Mouse (Mus musculus) intestine, postnatal 0 days (tissue): Measurements from ENCODE around the gene Snrpc. TPM values are rescaled to one million over a fixed set of nuclear protein-coding genes. Genes with fewer than 3 reads are reported as not detected.
"Not testable (repeated sequence)": the region's sequence is repeated elsewhere in the genome, so short reads cannot be mapped to it uniquely, and the experiment has no call there.

Experiments
- ATAC-seq: fragments of 200-750 bp; cut with Nextera tagmentation; 2 replicates; pipeline ENCODE4 v1.8.0; 2017; ENCODE audit warnings: mild to moderate bottlenecking, moderate TSS enrichment, moderate library complexity
- H3K27ac ChIP-seq: fragments of 300-500 bp; sonication (generic); 2 replicates; pipeline ENCODE4 v1.5.1; 2014; ENCODE audit warnings: mild to moderate bottlenecking, low read depth, low read length, moderate library complexity
- H3K27me3 ChIP-seq: fragments of 300-500 bp; sonication (generic); replicated peaks from 2 replicates; pipeline ENCODE4 v1.6.1; 2014; ENCODE audit warnings: low read length, mixed read lengths; ENCODE audit not compliant: control insufficient read depth, insufficient read depth
- H3K36me3 ChIP-seq: fragments of 300-500 bp; sonication (generic); 2 replicates; pipeline ENCODE4 v1.6.1; 2014; ENCODE audit warnings: mild to moderate bottlenecking, moderate library complexity; ENCODE audit not compliant: control insufficient read depth, insufficient read depth
- H3K4me1 ChIP-seq: fragments of 300-500 bp; sonication (generic); replicated peaks from 2 replicates; pipeline ENCODE4 v1.6.1; 2014; ENCODE audit warnings: antibody characterized with exemption, low read length, mixed read lengths; ENCODE audit not compliant: control insufficient read depth, insufficient read depth
- H3K4me2 ChIP-seq: fragments of 300-500 bp; sonication (generic); replicated peaks from 2 replicates; pipeline ENCODE4 v1.6.1; 2014; ENCODE audit warnings: low read depth, mild to moderate bottlenecking, moderate library complexity
- H3K4me3 ChIP-seq: fragments of 300-500 bp; sonication (generic); 2 replicates; pipeline ENCODE4 v1.5.1; 2014; ENCODE audit warnings: low read depth, low read length
- H3K9ac ChIP-seq: fragments of 300-500 bp; sonication (generic); 2 replicates; pipeline ENCODE4 v1.6.1; 2014; ENCODE audit warnings: mild to moderate bottlenecking, low read depth, low read length
- H3K9me3 ChIP-seq: fragments of 300-500 bp; sonication (generic); 2 replicates; pipeline ENCODE4 v1.6.1; 2016; ENCODE audit warnings: mixed run types; ENCODE audit not compliant: control insufficient read depth
- CTCF ChIP-seq: sonication (generic); IDR thresholded peaks from 2 replicates; pipeline ENCODE4 v1.5.1; 2016; ENCODE audit warnings: low read depth, mild to moderate bottlenecking, control low read depth, antibody characterized with exemption, moderate library complexity
- WGBS: fragments of 180-500 bp; shearing (Covaris S2); extraction: QIAGEN DNeasy Blood & Tissue Kit; methylation state at CpG from one replicate; pipeline ENCODE4 v1.1.7; 2014; 5-methylcytosine and 5-hydroxymethylcytosine counted together
- polyA plus RNA-seq: library from polyadenylated mRNA; unstranded; fragments of >200 nt; fragmentation: Nextera tagmentation; extraction: Ambion mirVana; gene quantifications from 2 replicates; pipeline ENCODE4 v1.2.1, GENCODE M21; 2015

Gene Snrpc
- 156 and 160 TPM in 2 replicates for polyA plus RNA-seq

DNA sequence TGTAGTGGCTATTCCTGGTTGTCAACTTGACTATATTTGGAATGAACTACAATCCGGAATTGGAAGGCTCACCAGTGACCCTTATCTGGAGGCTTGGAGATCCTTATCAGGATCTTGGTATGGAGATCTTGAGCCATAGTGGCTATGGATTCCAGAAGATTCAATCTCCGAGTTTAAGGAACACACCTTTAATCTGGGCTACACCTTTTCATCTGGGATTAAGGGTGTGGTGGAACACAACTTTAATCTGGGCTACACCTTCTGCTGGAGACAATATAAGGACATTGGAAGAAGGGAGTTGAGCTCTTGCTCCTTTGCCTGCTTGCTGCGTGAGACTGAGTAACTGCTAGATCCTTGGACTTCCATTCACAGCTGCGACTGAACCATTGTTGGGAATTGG is at the start of gene Snrpc:
Snrpc (plus strand) TSS at position 301 of the 400 bp plus-strand sequence.
- H3K4me3 ChIP-seq = peak within 1 kb of the TSS; percentile 86
- not testable (repeated sequence) for H3K9me3 ChIP-seq, H3K27me3 ChIP-seq, H3K36me3 ChIP-seq, H3K4me1 ChIP-seq, ATAC-seq
- peak within 1 kb of the TSS; percentile 79 for H3K27ac ChIP-seq
- 80% methylated on average over 3 of the region's 4 CpGs for WGBS
- peak within 1 kb of the TSS; percentile 85 for H3K4me2 ChIP-seq
- peak within 1 kb of the TSS; percentile 32; the same call in 1 of the 2 replicates for H3K9ac ChIP-seq

DNA sequence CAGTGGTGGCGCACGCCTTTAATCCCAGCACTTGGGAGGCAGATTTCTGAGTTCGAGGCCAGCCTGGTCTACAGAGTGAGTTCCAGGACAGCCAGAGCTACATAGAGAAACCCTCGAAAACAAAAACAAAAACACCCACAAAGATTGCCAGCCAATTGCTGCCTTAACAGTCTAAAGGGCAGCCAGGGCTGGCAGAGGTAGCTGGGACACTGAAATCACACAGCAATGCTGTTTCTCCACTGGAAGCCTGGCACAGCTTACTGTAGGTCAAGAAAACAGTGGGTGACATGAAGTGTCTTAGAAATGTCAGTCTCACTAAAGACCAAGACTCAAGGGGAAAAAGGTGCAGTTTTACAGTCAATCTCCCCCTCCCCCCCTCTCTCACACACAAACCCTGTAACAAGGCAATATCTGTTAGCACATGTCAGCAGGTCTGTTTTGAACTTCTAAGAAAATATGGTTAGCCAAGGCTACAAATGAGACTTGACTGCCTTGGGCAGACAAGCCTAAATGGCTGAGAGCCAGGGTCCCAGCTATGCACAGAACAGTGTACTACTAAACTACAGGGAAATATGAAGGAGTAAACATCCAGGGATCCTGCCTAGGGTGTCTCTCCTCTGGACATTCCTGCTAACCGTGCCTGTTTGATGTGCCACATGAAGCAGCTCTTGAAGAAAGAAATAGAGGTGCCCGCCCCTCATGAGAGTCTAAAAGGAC is 49.3 kb upstream of the Snrpc start:
- no peak overlapping the region for H3K4me3 ChIP-seq
- no peaks in the 10 kb centered on the region for H3K27me3 ChIP-seq
- no peak overlapping the region for H3K9ac ChIP-seq
- H3K9me3 ChIP-seq = no peaks in the 10 kb centered on the region
- peak overlapping the region; percentile 42; the same call in 1 of the 2 replicates for H3K27ac ChIP-seq
- H3K4me1 ChIP-seq = peaks cover 4% of the 10 kb centered on the region; the same call in 1 of the 2 replicates
- WGBS = 87% methylated on average over 6 of the region's 6 CpGs
- H3K36me3 ChIP-seq = peaks cover 21% of the 10 kb centered on the region
- no peak for TF ChIP-seq CTCF
- no peak for ATAC-seq
- H3K4me2 ChIP-seq = no peak overlapping the region

DNA sequence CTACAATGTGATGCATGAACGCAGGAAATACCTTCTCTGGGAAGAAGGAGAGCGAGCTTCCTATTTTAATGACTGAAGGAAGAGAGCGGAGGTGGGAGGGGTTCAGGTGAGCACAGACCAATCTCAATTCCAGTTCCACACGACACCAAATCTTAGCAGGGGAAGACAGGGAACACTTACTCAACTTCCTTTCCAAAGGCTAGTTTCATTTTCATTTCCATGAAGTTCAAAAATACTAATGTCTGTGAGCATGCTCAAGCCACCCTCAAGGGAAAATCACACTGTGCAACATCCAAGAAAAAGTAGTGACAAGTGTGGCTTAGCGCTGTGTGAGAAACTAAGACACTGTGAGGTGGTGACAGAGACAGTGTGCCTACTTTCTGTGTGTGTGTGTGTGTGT is 47.9 kb upstream of the Snrpc start:
- no peak for ATAC-seq
- no peak overlapping the region for H3K4me3 ChIP-seq
- no peak for TF ChIP-seq CTCF
- no peak overlapping the region for H3K4me2 ChIP-seq
- peaks cover 4% of the 10 kb centered on the region; the same call in 1 of the 2 replicates for H3K4me1 ChIP-seq
- 81% methylated on average over 5 of the region's 5 CpGs for WGBS
- H3K27ac ChIP-seq = peak overlapping the region; percentile 71
- no peaks in the 10 kb centered on the region for H3K9me3 ChIP-seq
- H3K9ac ChIP-seq = no peak overlapping the region
- peaks cover 12% of the 10 kb centered on the region for H3K36me3 ChIP-seq
- H3K27me3 ChIP-seq = no peaks in the 10 kb centered on the region

- Histone ChIP-seq H3K4me3 (no peak overlapping the region), H3K27me3 (no peaks in the 10 kb centered on the region), H3K36me3 (peaks cover 4% of the 10 kb centered on the region; the same call in 1 of the 2 replicates), H3K27ac (peak overlapping the region; percentile 71), H3K9ac (no peak overlapping the region; the same call in 1 of the 2 replicates), H3K9me3 (no peaks in the 10 kb centered on the region), H3K4me1 (peaks cover 6% of the 10 kb centered on the region; the same call in 1 of the 2 replicates), H3K4me2 (no peak overlapping the region)
- peak; percentile 20; the same call in 1 of the 2 replicates for TF ChIP-seq CTCF
- no peak for ATAC-seq
- WGBS = 85% methylated on average over 2 of the region's 2 CpGs
Observed at GRCm38 (mm10) chr17:27790976-27791375, 47.0 kb upstream of the Snrpc start.

DNA sequence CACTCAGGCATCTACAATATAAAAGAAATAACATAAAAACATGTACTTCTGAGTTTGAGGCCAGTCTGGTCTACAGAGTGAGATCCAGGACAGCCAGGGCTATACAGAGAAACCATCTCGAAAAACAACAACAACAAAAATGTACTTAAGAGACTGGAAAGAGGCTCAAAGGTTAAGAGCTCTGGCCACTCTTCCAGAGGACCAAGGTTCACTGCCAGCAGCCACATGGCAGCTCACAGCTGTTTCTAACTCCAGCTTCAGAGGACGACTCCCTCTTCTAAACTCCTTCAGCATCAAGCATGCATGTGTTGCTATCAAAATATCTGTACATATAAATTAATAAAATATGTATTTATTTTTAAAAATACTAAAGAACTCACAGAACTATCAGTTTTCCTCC is 46.4 kb upstream of the Snrpc start:
- H3K4me1 ChIP-seq = peaks cover 11% of the 10 kb centered on the region; the same call in 1 of the 2 replicates
- no peaks in the 10 kb centered on the region for H3K36me3 ChIP-seq
- no peak overlapping the region for H3K9ac ChIP-seq
- H3K4me3 ChIP-seq = no peak overlapping the region
- H3K27me3 ChIP-seq = no peaks in the 10 kb centered on the region
- peak; percentile 32; the same call in 1 of the 2 replicates for ATAC-seq
- H3K4me2 ChIP-seq = no peak overlapping the region
- H3K27ac ChIP-seq = peak overlapping the region; percentile 71
- WGBS = 50% methylated on average over 2 of the region's 2 CpGs
- H3K9me3 ChIP-seq = no peaks in the 10 kb centered on the region
- TF ChIP-seq CTCF = no peak

DNA sequence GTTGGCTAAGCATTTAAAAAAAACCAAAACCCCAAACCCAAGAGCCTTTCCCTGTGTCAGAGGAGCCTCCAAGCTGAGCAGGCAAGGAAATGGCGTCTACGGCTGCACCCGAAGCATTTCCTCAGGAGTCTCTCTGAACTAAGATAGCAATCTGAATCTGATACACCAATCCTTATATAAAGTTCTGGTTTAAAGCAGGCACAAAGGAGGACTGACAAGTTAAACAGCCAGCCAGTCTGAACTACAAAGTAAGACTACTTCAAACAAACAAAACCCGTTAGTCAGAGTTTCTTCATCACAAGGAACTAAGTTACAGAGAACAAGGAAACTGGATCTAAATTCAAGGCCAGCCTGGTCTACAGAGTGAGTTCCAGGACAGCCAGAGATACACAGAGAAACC is 45.4 kb upstream of the Snrpc start:
- H3K9me3 ChIP-seq = no peaks in the 10 kb centered on the region
- H3K36me3 ChIP-seq = no peaks in the 10 kb centered on the region
- ATAC-seq = no peak
- peaks cover 13% of the 10 kb centered on the region; the same call in 1 of the 2 replicates for H3K4me1 ChIP-seq
- H3K4me2 ChIP-seq = no peak overlapping the region
- no peak overlapping the region for H3K9ac ChIP-seq
- H3K27me3 ChIP-seq = no peaks in the 10 kb centered on the region
- 54% methylated on average over 4 of the region's 4 CpGs for whole genome bisulfite sequencing
- H3K4me3 ChIP-seq = no peak overlapping the region
- no peak for TF ChIP-seq CTCF
- H3K27ac ChIP-seq = peak overlapping the region; percentile 46; the same call in 1 of the 2 replicates
